Mouse (Mus musculus): ENCODE data around the gene Mbtps1.

The Mbtps1 gene

DNA sequence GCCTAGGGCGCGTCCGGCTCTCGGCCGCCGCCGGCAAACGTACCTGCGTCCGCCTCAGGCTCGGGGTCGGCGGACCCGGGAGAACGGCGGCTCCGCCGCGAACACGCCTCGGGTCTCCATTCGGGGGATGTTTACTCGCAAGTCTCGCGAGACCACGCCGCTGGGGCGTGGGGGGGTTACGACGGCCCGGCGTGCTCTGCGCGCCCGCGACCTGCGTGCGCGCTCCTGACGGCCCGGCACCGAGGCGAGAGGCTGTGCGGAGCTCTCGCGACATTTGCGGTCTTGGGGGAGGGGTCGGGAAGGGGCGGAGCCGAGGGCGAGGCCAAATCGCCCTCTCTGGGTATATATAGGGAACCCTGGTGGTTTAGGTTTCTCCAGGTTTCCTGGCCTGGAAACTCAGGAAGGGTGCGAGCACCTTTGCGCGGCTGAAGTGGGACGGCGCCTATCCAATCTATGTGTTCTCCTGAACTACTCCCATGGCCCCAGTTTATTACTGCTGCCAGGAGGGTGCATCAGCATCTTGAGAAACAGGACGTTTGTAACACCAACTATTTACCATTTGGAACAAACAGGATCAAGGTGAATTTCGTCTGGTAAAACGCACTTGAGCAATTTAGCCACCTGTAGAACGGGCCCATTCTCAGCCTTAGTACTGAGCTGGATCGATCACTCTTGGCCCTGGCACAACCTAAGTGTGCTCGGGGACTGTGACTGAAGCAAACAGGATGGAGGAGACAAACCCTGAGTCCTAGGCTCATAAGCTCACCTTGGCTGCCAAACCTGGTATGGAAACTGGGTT is at the start of gene Mbtps1:
TSS of gene Mbtps1 (minus strand) at position 133 of the 799 bp plus-strand sequence.
- peak; percentile 94 for DNase-seq (ENCODE audit: low read depth)

DNA sequence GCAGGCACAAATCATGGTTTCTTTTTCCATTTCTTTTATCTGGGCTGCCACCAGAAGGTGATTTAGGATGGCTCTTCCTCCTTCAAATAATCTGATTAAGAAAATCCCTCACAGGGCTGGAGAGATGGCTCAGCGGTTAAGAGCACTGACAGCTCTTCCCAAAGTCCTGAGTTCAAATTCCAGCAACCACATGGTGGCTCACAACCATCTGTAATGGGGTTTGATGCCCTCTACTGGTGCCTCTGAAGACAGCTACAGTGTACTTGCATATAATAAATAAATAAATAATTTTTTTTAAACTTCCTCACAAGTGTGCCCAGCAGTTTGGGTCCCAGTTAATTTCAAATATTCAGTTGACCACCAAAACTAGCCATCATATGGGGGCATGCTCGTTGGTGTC is 47.7 kb upstream of the Mbtps1 start:
- DNase-seq (ENCODE audit: low read depth): no peak

DNA sequence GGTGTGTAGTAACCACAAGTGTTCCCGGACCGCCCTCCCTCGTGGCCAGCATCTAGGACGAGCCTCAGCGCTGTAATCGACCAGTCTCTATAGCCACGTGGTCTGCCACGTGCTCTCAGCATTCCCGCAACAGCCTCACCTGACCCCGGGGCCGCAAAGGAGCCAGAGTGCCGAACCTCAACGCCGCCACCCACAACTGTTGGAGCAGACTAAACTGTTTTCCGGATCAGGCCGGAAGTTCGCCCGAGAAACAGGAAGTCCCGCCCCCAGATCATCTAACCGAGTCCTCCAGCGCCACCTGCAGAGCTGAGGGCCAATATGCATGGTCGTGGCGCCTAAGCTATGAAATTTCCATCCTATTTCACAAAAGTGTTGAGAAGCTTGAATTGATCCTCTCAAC is 46.5 kb upstream of the Mbtps1 start, which contains the start of gene Taf1c:
TSS of gene Taf1c (minus strand) at position 227 of the 400 bp plus-strand sequence.
- peak; percentile 74 for DNase-seq (ENCODE audit: low read depth)

DNA sequence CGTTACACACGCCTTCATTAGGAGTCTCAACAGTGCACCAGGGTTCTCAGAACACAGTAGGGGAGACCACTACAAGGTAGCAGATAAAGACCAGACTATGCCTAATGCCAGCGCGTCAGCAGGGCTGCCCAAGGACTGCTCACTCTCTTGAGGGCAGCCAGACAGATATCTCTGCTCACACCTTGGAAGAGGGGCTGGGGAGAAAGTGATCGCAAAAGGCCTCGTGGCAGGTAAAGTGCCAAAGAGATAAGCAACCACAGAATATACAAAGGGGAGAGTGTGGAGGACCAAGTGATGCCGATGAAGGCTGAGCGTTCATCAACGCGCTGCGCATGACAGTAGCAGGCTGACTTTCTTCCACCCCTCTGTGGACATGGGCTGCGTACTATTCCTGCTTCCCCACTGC is 45.9 kb upstream of the Mbtps1 start:
- no peak for DNase-seq (ENCODE audit: low read depth)

DNA sequence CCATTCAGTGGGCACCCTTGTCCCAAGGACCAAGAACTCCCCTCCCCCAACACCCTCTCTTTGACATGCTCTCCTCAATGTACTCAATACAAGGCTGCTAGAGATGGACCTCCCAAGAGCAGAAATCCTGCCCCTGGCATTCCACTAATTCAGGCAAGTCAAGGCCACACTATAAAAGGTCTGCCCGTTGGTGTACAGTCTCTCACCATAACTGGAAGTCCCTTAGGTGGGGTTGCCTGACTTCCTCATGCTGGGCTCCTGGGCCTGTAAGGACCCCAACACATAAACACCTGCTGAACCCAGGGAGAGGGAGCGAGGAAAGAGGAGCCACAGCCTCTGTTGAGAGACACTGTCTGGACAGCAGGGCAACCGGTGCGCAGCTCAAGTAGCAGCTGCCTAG is 45.2 kb upstream of the Mbtps1 start:
- DNase-seq (ENCODE audit: low read depth): no peak

DNA sequence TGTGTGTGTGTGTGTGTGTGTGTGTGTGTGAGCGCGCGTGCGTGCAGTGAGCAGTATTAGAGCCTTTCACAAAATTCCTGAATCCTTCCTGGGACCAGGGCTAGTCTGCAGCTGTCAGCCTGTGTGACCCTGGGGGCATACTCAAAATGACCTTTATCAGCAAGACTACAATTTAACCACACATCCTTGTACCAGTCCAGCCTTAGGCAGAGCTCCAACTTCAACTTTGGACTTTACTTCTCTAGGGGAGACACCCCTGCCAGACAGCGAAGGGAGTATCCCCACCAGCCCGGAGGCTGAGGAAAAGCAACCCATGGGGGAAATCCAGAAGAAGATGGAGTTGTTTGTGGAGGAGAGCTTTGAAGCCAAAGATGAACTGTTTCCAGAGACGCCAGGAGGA is 32.9 kb upstream of the Mbtps1 start:
- no peak for DNase-seq (ENCODE audit: low read depth)

DNA sequence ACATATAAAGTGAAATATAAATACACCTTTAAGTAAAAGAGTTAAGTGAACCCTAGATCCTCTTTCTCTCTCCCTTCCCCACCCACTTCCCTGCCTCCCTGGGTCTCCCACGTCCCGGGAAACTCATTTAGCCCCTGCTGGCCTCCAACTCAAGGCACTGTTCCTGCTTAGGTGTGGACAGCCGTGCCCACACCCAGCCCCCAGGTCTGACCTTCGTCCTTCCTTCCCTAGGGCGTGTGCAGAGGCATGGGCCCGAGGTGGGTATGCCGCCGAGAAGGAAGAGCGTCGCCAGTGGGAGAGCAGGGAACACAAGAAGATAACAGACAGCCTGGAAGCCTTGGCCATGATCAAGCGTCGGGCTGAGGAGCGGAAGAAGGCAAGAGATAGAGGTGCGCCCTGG is 31.8 kb upstream of the Mbtps1 start:
- no peak for DNase-seq (ENCODE audit: low read depth)

DNA sequence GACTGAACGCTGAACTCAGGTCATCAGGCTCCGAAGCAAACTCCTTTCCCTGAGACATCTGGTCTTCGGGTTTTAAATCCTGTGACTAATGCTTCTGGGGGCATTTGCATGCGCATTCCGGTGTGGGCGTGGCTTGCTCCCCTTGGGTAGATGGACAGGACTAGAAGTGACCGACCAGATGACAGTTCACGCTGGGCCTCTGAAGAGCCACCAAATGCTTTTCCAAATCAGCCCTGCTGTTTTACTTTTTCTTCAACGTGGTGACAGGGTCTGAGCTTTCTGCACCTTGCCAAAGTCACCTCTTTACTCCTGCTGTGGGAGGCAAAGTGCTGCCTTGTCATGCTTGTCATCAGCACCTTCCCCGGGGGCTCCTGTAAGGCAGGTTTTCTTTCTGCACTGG is 30.3 kb upstream of the Mbtps1 start:
- no peak for DNase-seq (ENCODE audit: low read depth)

DNA sequence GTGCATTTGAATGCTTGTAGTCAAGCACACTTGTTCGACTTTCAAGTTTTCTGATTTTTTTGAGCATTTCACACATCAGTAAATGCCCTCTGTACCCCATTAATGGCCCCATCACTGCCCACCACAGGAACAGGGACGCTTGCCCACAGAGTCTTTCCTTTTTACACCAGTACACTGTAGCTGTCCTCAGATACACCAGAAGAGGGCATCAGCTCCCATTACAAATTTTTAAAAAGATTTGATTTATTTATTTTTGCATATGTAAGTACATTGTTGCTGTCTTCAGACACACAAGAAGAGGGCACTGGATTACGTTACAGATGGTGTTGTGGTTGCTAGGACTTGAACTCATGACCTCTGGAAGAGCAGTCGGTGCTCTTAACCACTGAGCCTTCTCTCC is 29.8 kb upstream of the Mbtps1 start:
- no peak for DNase-seq (ENCODE audit: low read depth)

DNA sequence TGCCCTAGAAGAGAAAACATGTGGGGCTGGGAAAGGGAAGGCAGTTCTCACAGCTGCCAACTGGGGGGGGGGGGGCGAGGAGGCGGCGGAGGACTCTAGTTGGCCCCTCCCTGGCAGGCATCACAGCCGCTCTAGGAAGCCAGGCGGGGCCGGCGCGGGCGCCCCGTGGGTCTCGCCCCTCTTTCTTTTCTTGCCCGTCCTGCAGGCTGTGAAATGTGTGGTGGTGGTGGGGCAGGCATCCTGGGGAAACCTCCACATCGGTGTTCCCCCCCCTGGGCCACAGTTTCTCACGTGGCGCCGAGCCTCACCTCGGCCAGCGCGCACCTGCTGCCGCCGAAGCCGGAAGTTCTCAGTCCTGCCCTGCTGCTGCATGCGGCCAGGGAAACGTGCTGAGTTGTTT is 27.4 kb upstream of the Mbtps1 start:
- no peak for DNase-seq (ENCODE audit: low read depth)

DNA sequence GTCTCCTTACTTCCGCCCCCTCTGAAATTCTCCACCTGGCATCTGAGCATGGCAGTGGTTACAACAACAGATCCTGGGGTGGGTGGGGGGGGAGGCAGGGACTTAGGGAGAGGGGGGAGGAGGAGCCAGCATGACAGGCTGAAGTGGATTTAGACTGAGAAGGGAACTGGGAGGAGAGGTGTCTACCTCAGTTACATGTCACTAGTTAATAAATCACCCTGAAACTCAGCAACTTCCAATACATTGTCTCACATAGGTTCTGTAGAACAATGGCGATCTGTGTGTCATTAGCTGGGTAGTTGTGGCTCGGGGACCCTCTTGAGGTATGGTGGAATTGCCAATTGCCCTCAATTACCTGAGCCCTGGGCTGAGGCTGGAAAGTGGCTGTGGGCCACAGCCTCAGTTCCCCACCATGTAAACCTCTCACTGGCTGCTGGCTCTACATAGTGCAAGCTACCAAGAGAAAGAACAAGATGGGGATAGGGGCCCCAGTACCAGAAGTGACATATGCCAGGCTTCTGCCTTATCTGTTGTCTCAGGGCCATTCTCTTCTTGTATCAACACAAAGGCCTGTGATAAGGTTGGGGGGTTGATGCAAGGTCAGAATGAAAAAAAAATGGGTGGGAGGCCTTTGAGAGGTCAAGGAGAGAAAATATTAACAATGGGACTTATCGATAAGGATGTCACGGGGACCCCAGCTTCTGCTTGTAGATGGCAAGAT is 22.1 kb upstream of the Mbtps1 start:
- DNase-seq (ENCODE audit: low read depth): no peak

DNA sequence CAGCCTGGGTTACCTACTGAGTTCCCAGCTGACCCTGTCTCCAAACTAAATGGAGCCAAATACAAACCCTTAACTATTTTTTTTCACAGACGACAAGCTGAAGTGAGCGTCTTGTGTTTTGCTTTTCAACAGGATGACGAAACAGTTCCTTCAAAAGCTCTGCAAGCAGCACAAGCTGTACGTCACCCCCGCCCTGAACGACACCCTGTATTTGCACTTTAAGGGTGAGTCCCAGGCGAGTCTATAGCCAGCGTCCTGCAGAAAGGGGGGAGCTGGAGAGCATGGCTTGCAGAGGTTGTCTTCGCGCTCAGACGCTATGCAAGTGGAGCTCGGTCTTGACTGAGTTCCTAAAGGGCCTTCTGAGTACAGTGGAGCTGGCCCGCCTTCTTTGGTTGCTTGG is 20.6 kb upstream of the Mbtps1 start:
- DNase-seq (ENCODE audit: low read depth): no peak

DNA sequence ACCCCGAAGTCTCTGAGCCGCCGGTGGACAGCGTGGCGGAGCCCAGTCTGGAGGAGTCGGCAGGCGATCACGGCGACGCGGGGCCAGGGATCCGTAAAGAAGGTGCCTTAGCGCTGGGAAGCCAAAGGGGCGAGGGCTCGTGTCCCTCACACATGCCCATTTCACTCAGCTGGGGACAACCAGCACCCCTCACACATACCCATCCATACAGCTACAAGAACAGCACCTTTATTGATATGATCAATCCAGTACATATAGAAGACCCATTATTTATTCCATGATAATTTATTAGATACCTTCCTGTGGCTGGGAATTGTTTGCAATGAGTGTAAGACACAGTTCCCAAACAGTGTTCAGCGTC is 16.8 kb upstream of the Mbtps1 start:
- no peak for DNase-seq (ENCODE audit: low read depth)

DNA sequence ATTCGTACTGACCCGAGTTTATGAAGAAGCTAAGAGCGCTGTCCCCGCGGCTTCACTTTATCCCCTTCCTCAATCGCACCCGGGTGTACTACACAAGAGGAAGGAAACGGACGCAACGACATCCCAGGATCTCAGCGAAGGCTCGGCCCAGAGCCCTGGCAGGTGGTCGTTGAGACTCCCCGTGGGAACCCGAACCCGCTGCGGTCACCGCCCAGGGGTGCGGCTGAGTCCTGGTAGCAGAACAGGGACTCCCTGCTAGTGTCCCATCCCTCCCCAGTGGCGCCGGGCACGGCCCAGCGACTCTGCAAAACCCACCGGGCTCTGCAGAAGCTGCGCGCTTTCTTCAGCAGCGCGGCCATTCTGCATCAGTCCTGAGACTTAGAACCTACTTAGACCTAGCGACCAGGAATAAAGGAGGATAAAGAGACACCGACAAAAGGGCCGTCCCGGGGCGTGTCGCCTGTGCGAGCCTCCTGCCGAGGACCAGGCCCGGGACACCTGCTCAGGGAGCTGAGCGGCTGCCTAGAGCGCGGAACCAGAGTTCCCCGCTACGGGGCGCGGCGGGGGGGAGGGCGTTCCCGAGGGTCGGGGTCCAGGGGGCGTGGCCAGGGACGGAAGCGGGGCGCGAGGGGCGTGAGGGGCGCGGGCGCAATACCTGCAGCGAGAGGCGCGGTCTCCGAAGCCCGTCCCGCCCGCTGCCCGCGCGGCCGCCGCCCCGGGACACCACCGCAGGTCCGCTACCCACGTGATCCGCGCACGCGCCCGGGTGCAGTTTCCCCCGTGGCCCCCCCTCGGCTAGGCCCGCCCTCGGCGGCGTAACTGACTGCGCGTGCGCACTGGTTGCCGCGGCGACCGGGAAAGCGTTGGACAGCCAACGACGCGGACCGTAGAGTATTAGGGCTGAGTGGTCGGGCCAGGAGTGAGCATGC is 16.2 kb upstream of the Mbtps1 start, which contains the start of the genes Hsdl1 and Dnaaf1:
TSS of gene Hsdl1 (minus strand) at position 747 of the 929 bp plus-strand sequence.
TSS of gene Dnaaf1 (plus strand) at position 799 of the 929 bp plus-strand sequence.
- DNase-seq (ENCODE audit: low read depth): peak; percentile 44

DNA sequence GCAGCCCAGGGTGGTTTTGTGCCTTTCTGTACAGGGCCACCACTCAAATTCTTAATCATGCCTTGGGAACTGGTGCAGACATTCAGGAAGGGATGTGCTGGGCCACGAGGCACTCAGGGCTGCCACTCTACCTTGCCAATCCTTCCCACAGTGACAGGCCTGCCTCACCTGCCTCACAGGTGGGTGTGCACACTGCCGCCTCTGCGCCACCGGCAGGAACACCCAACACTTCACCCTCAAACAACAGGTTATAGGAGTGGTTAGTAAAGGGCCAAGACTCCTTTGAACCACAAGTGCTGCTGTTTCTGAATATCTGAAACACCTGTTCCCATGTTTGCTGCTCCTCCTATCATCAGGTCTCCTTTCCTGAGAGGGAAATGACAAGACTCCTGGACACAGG is 13.9 kb upstream of the Mbtps1 start:
- DNase-seq (ENCODE audit: low read depth): no peak

DNA sequence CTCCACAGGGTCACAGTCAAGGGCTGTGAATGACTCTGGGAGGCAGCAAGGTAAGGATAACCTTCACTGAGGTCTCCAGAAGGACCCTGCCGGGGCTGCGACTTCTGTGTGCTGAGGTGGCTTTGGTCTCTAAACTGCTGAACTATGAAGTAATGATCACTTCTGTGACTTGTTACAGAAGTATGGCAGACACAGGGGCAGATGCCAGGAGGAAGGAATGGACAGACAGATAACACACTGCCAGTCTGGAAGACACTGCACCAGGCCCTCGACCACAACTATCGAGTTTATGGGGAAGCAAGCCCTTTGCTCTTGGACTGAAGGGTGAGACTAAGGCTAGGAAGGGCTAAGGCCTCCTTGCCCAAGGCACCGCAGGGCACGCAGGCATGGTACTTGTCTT is 12.6 kb upstream of the Mbtps1 start:
- DNase-seq (ENCODE audit: low read depth): no peak

DNA sequence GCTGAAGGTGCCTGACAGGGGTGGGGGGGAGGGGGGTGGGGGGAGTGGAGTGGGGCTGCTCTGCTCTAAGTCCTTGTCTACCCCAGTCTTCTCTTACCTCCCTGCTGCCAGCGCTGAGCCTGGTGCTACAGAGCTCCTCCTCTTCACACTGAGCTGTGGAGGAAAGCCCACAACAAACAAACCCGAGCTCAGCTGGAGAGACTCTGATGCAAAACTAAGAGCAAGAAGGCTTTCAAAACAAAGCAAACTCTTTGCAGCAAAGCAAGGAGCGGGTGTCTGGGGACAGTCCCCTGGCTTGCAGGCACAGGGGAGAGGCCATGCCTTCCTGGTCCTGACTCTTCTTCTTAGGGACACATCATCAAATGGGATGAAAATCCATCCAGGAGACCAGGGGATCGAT is 11.3 kb upstream of the Mbtps1 start:
- DNase-seq (ENCODE audit: low read depth): no peak

DNA sequence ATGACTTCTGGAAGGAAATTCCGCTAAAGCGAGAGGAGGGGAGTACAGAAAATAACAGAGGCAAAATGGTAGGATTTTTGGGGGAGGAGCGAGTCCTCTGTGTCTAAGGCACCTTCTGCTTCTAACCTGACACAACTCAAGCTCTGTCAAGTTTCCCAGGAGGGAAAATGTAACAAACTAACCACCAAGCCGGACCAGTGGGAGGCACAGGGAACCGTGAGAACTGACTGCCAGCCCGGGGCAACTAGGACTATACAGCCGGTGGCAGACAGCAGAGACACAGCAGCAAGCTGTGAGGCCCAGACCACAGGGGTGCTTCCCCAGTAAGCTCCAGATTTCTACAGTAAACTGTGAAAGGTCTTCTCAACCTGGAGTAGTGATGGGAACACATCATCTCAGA is 10.4 kb upstream of the Mbtps1 start:
- DNase-seq (ENCODE audit: low read depth): no peak

DNA sequence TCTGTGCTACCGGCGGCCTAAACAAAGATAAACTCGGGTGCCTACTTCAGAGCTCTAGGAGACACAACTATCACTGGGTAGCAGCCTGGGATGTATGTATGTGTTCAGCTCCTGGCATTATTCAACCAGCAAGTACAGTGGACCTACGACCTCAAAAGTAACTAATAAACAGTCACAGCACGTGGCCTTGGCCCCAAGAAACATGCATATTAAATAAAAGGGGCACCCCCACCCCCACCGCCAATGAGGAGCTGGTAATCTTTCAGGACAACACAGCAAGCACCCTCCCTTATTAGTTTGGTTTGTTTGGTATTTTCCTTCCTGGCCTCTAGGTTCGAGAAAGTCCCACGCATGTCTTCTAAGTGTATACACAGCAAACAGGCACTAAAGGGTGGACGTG is 9.7 kb upstream of the Mbtps1 start:
- DNase-seq (ENCODE audit: low read depth): no peak

DNA sequence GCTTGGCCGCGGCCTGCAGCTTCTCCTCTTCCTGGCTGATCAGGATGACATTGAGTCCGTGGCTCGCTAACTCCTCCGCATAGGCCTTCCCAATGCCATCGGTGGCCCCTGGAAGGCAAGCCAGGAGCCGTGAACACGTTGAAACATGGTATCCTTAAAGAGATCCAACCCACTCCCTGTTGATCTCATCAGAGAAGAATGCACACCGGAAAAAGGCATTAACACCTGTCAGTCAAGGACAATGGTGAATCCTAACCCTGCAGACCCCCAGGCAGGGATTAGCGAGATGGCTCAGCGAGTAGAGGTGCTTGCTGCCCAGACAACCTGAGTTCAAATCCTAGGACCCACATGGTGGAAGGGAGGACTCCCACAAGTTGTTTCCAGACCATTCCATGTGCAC is 7.8 kb upstream of the Mbtps1 start:
- no peak for DNase-seq (ENCODE audit: low read depth)

DNA sequence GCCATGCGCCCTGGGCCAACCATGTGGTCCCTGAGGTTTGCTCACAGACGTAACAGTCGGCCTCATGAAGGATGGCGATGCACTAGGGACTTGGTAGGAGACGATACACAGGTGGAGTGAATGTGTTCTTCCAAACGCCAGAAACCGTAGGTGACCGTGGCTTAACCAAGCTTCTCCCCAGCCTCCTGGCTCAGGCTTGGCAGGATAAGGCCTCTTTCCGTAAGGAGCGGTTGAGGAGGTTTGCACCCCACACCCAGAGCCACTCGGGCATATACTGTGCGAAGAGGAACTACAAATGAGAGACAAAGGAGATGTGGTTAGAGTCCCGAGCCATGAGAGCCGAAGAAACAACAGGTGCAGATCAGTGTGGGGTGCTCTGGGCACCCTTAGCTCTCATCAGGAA is 5.3 kb upstream of the Mbtps1 start:
- no peak for DNase-seq (ENCODE audit: low read depth)

DNA sequence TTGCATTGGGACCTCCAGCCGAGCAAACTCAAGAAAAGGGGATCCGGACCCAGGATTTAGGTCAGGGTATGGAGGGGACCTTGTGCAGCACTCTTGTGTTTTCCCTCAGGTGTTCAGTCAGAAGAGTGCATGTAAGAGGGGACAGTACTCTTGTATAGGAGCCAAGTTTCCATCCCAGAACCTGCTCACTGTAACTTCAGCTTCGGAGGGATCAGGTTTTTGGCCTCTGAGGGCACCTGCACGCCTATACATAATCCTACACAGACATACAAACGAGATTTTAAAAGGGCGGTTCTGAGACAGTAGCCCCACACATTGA is 826 bp upstream of the Mbtps1 start:
- no peak for DNase-seq (ENCODE audit: low read depth)

Data from fibroblast of lung, adult 2 months (primary cell).